Mouse (Mus musculus) gastrocnemius, adult 2 months (tissue): ENCODE results near the gene 6430571L13Rik. TPM values are rescaled to one million over a fixed set of nuclear protein-coding genes. Genes with fewer than 3 reads are reported as not detected.
"Not testable (repeated sequence)": the region's sequence is repeated elsewhere in the genome, so short reads cannot be mapped to it uniquely, and the experiment has no call there.

ENCODE experiments used
- DNase-seq: peaks from one replicate; pipeline ENCODE4 v3.0.0; 2022
- H3K27ac ChIP-seq: fragments of 200-600 bp; 2 replicates; pipeline ENCODE4 v1.8.1; 2022; ENCODE audit warnings: mild to moderate bottlenecking
- H3K4me3 ChIP-seq: fragments of 200-600 bp; 2 replicates; pipeline ENCODE4 v1.8.1; 2022; ENCODE audit warnings: mild to moderate bottlenecking, moderate library complexity
- CTCF ChIP-seq: fragments of 200-600 bp; IDR thresholded peaks from 2 replicates; pipeline ENCODE4 v1.8.1; 2022; ENCODE audit warnings: antibody characterized with exemption, mild to moderate bottlenecking, moderate library complexity
- intact Hi-C: fragments of 180-260 bp; cut with DNase I; formaldehyde crosslinking; loops from one replicate; pipeline ENCODE4 v1.15.1; 2025
- total RNA-seq, 2 experiments: library from RNA; stranded (reverse); gene quantifications; 2 replicates each; pipeline ENCODE4 v1.2.3; 2021

Gene 6430571L13Rik
- total RNA-seq, 2 experiments from 2014 or later: 37.9 to 49.6 TPM

DNA sequence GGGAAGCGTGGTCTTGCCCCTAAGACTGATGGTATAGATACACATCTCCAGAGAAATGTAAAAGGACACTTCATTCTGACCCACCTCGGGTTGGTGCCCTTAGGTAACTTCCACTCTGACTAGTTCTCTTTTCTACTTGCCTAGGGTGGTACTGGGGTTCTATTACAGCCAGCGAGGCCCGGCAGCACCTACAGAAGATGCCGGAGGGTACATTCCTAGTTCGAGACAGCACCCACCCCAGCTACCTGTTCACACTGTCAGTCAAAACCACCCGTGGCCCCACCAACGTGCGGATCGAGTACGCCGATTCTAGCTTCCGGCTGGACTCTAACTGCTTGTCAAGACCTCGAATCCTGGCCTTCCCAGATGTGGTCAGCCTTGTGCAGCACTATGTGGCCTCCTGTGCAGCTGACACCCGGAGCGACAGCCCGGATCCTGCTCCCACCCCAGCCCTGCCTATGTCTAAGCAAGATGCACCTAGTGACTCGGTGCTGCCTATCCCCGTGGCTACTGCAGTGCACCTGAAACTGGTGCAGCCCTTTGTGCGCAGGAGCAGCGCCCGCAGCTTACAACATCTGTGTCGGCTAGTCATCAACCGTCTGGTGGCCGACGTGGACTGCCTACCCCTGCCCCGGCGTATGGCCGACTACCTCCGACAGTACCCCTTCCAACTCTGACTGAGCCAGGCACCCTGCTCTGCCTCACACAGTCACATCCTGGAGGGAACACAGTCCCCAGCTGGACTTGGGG, 40.0 kb upstream of the 6430571L13Rik start:
- DNase-seq: no peak
- TF ChIP-seq CTCF: no peak
- Histone ChIP-seq H3K4me3 (peak overlapping the region; percentile 77), H3K27ac (peak overlapping the region; percentile 80; the same call in 1 of the 2 replicates)
- intact Hi-C loops: no loop called here

DNA sequence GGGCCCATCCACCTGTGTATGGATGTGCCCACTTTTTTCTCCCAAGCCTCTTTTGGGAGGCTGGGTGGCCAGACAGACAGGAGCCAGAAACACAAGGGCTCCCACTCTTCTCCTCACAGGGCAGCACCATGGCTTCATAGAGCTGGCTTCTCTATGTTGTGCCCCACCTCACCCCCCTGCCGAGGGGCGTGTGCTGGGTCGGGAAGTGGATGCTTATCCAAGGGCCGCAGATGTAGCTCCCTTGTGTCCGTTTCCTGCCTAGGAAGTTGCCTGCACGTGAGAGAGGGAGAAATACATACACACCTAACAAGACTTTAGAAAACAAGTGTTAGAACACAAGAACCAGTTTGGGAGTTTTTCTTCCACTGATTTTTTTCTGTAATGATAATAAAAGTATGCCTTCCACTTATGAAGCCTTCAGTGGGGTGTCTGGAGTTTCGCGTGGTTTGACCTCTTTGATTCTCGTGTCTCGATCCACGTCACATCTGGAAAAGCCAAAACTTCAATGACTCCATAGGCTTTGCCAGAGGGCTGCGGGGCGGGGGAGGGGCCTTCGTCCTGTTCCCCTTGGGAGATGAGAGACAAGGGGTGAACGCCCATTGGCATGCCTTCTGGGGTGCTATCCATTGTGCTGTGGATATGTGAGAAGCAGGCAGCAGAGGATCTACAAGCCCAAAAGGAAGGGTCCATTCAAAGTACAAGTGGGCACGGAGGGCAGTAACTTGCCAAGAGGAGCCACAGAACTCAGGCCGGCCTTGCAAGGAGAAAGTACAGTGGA, 38.7 kb upstream of the 6430571L13Rik start:
- DNase-seq: no peak
- intact Hi-C loops: no loop called here
- TF ChIP-seq CTCF: no peak

DNA sequence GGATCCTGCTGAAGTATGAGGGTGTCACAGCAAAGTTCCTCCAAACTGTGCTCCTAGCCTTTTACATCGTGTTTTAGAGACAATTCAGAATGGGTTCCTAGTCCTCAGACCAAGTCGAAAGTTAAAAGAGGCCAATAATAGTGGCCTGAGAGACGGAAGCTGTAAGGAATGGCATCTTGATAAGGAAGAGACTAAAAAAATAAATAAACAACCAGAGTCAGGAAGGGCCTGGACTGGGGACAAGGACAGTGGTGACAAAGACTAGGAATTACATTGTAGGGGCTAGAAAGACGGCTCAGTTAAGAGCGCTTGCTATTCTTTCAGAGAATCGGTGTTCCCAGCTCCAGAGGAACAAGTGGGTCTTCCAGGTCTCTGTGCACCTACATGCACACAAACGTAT, 37.8 kb upstream of the 6430571L13Rik start:
- Histone ChIP-seq H3K4me3 (no peak overlapping the region), H3K27ac (no peak overlapping the region)
- intact Hi-C loops: no loop called here
- DNase-seq: no peak
- no peak for TF ChIP-seq CTCF

More for the DNA sequence above, 38.7 kb upstream of the 6430571L13Rik start:
- peak overlapping the region; percentile 40 for H3K27ac ChIP-seq
- no peak overlapping the region for H3K4me3 ChIP-seq

DNA sequence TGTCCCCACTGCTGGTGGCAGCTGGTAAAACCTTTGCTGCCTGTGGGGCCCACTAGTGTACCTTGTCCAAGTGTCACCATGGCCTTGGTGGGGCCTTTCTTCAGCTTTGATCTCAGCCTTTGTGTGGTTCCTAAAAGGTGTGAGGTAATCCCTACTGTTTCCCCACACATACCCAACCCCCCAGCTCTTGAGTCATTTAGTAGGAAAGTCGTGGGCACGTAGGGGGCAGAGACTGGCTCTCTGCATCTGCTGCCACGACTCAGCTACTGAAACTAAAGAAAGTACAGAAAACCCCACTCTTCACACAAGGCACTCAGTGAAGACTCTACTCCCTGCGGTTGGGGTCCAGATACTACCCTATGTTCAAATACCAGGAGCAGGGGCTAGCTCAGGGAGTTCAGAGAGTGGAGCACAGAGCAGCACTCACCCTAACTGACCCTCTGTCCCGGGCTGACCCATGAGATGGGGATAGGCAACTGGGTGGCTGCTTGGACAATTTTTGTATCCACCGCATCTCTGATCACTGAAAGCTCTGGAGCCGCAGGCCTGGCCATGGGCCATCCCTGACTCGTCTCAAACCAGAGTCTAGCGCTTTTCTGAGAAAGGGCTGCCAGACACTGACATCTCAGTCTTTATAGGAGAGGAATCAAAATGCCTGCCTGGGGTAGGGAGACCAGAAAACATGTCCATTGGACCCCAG, 37.1 kb upstream of the 6430571L13Rik start:
- no peak for DNase-seq
- Histone ChIP-seq H3K4me3 (no peak overlapping the region), H3K27ac (peak overlapping the region; percentile 4)
- no peak for TF ChIP-seq CTCF
- intact Hi-C loops: no loop called here

DNA sequence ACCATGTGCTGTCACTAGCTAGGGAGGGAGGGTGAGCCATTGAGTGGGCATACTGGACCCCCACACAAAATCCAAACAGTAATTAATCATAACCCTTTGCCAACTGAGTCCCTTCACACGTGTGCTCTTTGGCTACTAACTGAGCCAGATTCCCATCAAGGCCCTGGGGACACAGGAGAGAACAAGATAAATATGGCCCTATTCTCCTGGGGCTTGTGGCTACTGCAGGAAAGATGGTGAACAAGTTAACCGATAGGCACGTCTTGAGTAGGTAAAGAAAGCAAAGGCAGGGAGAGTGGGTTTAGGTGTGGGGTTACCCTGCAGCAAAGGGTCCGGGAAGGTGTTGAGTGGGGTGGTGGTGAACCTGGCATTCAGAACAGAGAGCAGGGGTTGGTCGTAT, 36.5 kb upstream of the 6430571L13Rik start:
- Histone ChIP-seq H3K27ac (peak overlapping the region; percentile 85; the same call in 1 of the 2 replicates), H3K4me3 (no peak overlapping the region)
- intact Hi-C loops: no loop called here
- no peak for DNase-seq
- no peak for TF ChIP-seq CTCF

DNA sequence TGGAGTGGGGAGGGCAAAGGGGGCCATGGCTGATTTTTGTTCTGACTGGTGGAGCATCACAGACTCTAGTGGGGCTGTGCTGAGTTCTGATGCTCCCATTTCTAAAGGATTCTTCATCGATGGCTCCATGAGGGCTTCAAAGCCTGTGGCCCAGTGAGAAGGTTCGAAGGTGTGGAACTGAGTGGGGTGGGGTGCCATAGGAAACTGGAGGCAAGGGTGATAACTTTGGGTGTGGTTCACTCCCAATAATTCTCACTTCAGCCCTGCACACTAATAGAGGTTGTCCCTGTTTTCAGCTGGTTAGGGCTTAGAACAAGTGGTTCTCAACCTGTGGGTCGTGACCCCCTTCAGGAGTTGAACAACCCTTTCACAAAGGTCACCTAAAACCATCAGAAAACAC, 36.0 kb upstream of the 6430571L13Rik start:
- no peak for TF ChIP-seq CTCF
- Histone ChIP-seq H3K4me3 (no peak overlapping the region), H3K27ac (peak overlapping the region; percentile 85)
- intact Hi-C loops: no loop called here
- DNase-seq: no peak

DNA sequence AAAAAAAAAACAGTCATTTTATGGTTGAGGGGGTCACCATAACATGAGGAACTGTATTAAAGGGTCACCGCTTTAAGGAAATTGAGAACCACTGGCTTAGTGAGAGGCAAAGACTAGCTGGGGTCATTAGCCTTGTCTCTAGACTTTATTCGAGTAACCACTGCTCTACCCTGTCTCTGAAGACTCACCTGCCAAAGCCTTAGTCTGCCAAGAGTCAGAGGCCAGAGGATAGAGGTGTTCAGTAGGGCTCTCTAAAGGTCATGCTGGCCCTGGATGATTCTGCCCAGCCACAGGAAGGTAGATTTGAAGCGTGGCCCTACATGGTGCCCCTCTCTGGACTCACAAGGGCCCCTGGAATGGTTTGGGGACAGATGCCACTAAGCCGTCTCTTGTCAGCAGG, 35.4 kb upstream of the 6430571L13Rik start:
- intact Hi-C loops: no loop called here
- H3K27ac ChIP-seq: peak overlapping the region; percentile 85
- TF ChIP-seq CTCF: no peak
- no peak overlapping the region for H3K4me3 ChIP-seq
- no peak for DNase-seq

DNA sequence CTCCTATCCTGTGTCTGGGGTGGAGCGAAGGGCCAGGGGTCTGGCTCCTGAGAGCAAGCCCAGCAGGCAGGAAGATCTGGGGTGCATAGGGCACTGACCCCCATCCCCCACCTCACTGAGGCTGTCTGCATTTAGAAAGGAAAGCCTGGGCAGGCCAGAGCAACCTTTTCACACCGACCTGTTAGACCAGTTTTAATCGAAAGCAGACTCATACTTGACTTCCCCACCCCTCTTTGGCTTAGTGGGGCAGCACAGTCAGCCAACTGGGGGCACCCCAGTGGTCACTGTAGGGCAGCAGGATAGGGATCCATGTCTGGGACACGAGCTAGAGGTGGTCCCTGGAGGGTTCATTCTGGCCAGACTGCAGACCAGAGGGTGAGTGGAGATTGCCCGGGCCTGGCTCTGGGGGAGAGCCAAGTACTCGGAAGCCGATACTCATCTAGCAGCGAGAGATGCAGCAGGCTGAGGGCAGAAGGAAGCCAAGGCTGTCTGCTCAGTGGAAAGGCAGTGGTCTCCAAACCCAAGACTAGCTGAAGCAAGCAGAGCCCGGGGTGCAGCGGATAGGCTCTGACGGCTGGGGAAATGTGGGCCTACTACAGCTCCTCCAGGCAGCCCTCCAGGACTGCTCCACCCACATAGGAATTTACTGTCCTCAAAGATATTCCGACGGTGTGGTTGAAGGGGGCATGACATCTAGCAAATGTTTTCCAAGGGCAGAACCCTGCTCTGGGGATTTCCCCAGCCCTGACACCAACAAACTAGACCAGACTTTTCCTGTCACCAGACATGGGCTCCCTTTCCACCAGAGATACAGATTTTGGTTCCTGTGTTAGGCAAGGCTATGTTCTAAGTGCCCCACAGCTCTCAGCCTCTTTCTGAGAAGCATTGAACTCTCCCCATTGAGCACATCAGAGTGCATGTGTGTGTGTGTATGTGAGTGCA, 34.5 kb upstream of the 6430571L13Rik start:
- Histone ChIP-seq H3K27ac (peak overlapping the region; percentile 85), H3K4me3 (peak overlapping the region; percentile 13; the same call in 1 of the 2 replicates)
- intact Hi-C loops: no loop called here
- peak; percentile 81 for DNase-seq
- TF ChIP-seq CTCF: no peak

DNA sequence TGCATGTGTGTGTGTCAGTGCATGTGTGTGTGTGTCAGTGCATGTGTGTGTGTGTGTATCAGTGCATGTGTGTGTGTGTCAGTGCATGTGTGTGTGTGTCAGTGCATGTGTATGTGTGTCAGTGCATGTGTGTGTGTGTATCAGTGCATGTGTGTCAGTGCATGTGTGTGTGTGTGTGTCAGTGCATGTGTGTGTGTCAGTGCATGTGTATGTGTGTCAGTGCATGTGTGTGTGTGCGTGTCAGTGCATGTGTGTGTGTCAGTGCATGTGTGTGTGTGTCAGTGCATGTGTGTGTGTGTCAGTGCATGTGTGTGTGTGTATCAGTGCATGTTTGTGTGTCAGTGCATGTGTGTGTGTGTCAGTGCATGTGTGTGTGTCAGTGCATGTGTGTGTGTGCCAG, 33.7 kb upstream of the 6430571L13Rik start:
- intact Hi-C loops, DNase-seq, H3K27ac ChIP-seq, H3K4me3 ChIP-seq: not testable (repeated sequence)

DNA sequence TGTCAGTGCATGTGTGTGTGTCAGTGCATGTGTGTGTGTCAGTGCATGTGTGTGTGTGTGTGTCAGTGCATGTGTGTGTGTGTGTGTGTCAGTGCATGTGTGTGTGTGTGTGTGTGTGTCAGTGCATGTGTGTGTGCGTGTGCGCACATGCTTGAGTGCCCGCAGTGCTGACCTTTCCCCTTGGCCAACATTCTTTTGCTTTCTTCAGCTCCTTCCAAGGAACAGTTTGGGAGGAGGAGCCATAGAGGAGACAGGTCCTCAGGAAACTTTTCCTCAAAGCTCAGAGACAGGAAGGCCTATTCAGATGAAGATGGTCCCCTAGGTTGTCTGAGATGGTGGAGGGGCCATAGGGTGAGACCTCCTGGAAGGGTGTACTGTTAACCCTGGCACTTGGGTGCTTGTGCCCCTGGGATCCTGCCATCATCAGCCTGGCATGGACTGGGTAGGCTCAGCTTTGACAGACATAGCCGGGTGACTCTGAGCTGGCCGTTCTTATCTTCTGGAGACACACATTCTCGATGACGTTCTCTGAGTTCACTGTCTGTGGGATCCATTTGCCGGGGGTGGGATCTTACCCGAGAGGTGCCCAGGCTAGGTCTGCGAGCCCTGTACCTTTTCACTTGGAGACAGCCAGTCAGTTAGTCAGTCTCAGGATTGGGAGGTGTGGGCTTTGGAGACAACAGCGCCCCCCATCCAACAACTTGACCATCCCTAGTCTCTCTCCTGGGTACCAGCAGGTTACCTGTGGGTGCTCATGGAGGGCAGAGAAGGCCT, 33.1 kb upstream of the 6430571L13Rik start:
- intact Hi-C loops: no loop called here
- Histone ChIP-seq H3K27ac (peak overlapping the region; percentile 94), H3K4me3 (peak overlapping the region; percentile 33)
- no peak for TF ChIP-seq CTCF
- peak; percentile 66 for DNase-seq

DNA sequence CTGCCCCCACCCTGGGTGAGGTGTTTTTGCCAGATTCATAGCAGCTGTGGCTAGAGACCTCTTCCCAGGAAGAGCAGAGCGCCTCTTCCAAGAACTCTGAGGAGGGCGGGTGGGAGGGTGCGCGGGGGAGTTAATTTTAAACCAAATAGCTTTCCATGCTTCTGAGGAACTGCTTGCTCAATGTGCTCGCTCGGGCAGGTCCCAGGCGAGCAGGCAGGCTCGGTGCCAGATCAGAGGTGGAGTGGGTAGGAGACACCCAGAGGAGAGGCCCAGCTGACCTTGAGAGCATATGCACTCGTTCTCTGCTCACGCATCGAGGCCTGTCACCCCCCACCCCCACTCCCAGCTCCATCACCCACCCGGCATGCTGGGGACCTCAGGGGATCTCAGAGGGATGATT, 32.5 kb upstream of the 6430571L13Rik start:
- intact Hi-C loops: loop anchor here (1.0 kb wide), 1 partner anchor 16 kb away; no protein-coding TSS in a partner anchor
- peak overlapping the region; percentile 33 for H3K4me3 ChIP-seq
- DNase-seq: peak; percentile 96
- TF ChIP-seq CTCF: no peak
- peak overlapping the region; percentile 94 for H3K27ac ChIP-seq
